Mouse (Mus musculus) spleen, postnatal 14 days (tissue): ENCODE data around the gene Ell2.
A peak's percentile ranks its signal among the peaks of the same experiment; 100 is the strongest.

Source experiments
- DNase-seq, 2 experiments: peaks; one replicate each; pipeline ENCODE4 v3.0.0; 2021 to 2022; ENCODE audit warnings: low spot score in 2 of 2

Gene Ell2

DNA sequence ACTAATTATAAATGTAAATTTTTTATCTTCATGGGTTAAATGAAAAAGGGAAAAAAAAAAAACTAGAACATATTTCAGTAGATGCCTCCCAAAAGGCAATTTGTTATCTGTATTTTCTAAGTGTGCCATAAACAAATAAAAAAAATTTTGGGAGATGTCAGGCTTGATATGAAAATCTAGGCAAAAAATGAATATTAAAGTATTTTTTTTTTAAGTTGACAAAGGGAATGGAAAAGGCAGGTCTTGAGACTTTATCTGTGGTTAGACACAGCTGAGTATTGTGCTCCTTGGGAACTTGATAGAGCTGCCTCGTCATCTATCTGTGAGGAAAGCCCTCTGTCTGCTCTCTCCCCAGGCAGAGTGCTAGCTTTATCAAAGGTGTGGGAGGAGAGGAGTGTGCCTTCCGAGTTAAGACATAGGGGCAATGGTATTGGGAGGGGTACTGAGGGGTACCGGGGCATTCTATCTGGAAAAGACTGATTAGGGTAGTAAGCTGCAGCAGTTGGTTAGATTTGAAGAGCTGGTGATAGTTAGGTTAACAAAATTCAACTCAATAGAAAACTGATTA lies 27.1 kb downstream of the Ell2 start:
- DNase-seq, result no peak

DNA sequence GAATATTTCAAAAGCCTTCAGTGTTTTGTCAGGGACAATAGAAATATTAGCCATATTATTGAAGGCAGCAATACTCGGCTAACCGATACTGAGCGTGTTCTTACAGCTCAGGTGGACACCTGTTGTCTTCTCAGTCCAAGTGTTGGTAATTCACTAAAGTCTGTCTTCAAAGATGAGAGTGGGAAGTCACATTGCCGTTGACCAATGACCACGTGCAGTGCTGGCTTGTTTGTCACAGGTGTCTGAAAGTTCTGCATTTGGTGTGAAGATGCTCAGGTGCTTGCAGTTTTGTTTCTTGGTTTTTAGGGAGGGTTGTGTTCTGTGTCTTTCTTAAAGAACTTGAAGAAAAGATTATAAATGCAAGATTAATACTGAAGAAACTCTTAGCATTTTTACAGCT lies 27.7 kb downstream of the Ell2 start:
- no peak for DNase-seq

DNA sequence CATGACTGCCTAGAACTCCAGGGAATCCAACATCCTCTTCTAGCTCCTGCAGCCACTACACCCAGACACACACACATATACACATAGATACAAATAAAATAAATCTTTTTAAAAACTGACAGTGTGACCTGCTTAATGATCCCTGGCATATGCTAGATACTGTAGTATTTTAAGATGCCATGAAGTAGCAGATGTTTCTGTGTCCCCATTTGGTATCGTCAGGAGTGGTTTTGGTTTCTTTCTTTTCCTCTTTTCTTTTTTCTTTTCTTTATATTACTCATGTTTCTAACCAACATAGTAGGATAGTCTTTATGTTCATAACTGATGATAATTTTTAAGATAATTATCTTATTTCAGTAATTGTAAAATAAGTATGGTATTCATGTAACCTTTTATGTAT lies 29.0 kb downstream of the Ell2 start:
- DNase-seq, result no peak

DNA sequence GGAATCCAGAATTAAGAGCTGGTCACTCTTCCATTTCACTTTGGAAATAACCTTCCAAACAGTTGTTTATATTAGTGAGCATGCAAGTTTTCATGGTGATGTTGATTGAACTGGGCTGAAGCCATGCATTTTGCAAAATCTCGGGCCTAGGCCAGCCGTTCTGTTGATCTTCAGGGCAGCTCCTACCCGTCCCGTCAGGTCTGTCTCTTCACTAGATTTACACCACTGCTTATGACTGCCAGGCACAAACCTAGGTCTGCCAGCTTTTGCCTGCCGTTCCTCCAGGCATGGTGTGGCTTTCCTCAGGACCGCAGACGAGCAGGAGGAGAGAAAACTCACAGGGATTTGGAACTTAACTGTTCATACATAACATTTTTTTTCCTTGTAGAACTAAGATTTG lies 31.4 kb downstream of the Ell2 start:
- no peak for DNase-seq

DNA sequence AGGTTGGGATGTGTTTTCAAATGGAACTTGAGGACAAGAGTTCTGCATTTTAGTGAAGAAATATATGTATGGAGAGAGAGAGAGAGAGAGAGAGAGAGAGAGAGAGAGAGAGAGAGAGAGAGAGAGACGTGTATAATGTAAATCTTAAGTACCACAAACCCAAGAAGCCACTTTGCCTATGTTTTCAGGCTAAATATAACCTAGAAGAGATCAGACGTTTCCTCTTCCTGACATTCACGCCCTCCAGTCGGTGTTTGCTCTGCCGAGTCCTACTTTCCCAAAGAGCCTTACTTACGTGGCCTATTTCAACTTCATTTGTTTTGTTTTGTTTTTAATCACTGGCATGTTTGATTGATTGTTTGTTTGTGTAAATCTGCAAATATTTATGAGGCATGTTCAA lies 32.0 kb downstream of the Ell2 start:
- DNase-seq, result no peak

DNA sequence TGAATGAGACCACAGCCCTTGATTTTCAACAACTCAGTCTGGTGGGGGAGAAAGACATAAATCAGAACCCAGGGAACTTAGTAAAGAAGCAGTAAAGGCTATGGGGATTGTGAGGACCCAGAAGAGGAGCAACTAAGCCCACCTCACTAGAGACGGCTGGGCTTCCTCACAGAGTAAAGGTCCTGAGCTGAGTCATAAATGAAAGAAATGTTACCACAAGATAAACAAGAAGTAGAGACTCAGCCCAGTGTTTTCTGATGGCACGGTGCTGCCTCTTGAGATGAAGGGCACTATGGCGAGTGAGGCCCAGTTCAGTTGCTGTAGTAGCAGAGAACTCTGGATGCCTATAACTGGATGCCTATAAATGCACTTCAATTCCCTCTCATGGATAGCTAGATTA lies 32.4 kb downstream of the Ell2 start:
- DNase-seq, result no peak

DNA sequence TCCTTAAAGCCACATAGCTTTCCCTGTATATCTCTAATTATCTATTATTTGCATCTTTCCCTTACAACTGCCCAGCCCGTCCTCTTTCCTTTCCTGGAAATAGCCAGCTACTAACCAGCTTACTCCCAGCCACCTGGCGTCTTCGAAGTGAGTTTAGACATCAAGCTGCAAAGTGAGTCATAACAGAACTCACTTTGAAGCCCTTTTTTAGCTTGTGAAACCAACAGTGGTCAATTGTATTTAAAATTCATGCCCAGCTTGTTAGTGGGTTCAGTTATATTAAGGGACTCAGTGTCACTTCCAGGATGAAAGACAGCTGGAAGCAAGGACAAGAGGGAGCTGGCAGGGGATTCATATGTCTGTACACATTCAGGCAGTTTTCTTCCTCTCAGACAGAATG lies 33.5 kb downstream of the Ell2 start:
- no peak for DNase-seq

DNA sequence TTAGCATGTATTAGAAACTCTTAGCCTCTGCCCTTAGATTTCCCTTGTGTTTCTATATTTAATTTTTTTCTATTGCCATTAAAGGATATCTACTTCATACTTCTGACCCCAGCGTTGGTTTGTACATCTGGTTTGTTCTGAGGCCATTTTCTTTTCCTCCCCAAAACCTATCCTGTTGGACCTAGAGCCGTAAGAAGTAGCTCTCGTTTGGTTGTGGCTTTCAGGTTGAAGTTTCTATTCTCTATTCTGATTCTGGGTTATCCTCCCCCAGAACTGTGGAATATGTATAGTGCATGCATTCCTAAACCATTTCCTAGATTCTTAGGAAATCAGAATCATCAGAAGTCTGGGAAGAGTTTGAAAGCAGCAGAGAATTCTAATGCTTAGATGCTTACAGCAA lies 34.6 kb downstream of the Ell2 start:
- no peak for DNase-seq

DNA sequence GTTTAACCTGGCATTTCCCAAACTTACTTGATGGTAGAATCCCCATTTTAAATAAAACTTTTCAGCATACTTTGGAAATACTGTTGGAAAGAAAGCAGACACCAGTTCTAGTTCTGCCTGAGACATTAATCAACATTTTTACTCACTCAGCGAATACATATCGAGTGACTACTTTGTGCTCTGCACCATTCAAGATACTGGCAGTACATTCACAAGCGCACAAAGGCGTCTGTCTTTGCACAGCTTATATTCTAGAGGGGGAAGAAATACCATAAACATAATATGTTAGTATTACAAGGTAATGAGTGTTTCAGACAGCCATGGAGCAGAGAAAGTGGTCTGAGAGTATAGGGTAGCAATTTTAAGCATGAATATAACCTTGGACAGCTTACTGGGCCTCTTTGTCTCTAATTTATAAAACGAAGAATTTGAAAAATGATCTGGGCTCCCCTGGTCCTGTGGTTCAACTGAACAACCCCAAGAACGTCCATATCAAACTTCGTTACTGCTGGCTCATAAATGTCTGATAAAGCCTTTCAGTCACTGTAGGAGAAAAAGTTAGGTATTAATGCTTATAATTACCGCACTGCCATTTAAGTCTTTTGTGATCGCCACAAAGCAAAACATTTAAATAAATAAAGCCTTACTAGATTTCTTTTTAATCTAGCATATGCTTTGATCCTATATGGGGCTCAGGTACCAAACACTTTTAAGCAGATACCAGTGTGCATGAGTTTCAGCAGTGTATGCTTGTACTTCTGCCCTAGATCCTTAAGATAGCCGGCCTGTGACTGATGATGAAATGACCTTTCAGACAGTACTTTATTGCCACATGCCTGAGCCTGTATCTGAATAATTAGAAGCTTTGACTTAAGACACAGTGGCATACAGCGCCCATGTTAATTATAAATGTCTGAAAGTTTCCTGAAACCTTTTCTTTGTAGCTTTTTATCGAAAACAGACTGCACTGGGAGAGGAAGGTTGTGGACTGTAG lies 35.5 kb downstream of the Ell2 start:
- DNase-seq, result no peak

DNA sequence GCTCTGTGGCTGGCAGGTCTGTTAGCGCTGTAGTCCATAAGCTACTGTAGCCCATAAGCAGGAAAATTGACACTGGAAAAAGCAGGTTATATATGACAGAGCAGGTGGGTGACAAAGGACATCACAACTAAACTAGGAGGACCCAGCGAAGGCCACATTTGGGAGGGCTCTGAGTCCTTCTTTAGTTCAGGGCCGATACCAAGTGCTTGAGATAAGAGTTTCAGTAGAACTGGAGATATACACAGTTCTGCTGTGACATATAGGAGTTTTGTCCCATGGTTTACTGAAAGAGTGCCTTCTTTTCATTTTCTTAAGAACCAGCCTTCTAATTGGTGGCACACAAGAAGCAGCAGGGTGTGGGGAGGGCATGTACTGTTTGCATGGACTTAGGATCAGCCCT lies 36.4 kb downstream of the Ell2 start:
- DNase-seq, result no peak

DNA sequence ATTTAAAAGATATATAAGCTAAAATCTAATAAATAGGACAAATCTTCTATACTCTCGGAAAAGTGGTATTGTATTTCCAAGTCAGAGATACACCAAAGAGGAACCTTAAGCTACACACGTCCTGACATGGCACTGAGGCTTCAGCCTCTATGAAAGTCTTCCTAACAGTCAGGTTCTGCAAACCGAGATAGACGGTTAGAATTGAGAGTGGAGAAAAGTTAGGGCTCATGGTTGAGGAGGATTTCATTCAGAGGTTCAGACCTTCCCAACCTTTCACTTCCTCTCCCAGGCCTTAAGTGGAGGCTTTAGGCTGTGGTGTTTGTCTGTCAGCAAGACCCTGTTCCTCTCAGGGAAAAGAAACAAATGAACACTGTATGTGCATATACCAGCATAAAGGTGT lies 37.5 kb downstream of the Ell2 start:
- DNase-seq, result no peak

DNA sequence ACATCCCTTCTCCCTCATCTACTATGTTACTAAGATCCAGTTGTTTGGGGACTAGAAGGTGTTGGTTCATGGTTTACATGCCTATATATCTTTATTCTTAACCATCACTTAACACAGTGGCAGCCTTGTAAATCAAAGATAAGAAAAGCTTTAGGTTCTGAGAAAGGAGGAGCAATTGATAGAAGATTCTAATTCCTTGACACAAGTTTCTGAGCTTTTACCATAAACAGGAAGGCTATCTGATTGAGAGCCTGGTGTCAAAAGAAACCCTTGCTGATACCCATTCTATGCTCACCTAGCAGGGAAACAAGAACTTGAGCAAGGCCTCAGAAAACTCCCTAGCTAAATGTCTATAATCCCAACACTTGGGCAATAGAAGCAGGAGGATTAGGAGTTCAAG lies 38.8 kb downstream of the Ell2 start:
- no peak for DNase-seq

DNA sequence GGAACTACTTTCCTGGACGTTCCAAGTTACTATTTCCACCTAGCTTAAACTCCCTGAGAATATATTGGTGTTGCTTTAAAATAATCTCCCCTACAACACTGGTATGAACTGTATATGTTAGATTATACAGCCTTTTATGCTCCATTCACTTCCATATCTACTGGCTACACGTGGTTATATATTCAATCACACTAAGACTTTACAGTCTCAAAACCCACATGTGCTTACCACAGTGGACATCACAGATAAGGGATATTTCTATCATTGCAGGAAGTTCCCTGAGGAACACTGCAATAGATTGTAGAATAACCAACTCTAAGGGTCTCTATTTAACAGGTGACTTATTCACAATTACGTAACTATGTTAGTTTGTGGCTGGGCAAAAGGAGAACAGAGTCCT lies 40.7 kb downstream of the Ell2 start:
- no peak for DNase-seq

DNA sequence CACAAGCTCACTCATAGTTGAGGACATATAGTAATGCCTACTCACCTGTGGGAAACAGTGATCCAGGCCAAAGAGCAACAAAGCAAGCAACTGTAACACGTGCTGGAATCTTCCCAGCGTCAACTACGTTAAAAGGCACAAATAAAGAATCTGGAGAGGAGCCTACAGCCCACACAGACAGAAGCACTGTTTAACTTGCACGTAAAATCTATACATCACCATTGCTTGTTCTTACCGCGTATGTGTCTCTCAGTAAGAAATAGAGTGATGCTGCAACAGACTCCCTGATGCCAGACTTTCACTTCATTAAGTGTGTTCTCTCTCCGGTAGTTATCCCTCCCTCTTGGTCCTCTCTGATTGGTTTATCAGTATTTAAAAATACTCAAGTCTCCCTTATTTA lies 42.1 kb downstream of the Ell2 start:
- no peak for DNase-seq

DNA sequence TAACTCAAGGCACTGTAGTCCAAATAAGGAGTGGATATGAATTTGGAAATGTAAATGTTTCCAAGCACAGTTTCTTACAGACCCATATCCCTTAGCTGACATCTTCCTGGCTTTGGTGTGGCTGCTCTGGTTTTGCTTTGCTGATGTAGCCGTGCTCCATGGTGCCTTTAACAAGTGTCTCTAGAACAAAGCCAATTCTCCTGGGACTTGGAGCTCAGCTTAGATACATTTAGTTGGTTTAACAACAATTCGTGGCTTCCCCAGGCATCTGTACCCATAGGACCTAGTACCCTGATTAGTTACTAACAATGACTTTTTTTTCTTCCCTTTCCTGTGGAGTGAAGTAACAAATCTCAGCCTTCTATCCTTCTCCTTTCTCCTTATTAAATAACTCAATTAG lies 44.2 kb downstream of the Ell2 start:
- DNase-seq, result no peak

DNA sequence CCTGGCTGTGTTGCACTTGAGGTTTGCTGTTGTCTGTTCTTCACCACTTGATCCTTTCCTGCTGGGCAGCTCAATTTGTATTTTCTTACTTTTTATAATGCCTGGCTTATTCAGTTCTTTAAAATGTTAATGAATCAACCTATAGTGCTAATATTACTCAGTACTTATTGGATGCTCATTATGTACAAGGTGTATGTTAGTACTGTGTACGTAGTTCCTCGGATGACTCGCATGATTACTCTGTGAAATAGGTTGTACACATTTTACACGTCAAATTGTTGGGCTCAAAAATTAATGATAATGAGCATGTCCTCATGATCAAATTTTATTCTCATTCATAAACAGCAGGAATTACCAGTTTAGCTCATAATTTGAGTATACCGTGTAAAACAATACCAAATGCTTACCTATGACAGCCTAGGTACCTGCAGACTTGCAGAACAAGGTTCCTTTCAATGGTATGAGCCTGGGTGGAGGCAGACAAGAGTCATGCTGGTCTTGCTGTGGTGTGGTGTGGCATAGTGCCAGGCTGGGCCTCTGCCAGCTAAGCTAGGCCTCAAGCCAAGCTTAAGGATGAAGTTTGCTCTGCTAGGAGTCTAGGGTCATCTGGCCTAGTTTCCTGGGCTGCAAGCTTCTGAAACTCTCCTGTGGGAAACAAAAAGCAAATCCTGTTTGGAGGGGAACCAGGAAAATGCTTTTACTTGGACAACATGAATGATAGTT lies 45.8 kb downstream of the Ell2 start:
- DNase-seq, result peak; percentile 37 to 38

DNA sequence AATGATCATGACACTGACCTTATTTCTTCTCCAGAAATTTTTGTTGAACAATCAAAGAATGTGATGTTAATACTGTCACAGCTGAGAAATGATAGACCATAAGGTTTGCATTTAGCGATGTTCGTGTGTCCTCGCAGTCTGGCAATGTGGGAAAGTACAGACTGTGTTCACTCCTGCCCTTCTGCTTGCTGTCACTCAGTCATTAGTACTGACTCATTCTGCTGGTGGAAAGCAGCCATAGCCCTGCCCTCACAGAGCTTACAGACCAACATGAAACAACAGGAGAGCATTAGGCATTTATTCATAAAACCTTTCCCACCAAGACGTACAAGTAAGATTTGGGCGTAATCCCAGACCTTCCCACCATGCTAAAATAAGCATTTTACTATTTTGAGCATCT lies 47.8 kb downstream of the Ell2 start:
- DNase-seq, result no peak

DNA sequence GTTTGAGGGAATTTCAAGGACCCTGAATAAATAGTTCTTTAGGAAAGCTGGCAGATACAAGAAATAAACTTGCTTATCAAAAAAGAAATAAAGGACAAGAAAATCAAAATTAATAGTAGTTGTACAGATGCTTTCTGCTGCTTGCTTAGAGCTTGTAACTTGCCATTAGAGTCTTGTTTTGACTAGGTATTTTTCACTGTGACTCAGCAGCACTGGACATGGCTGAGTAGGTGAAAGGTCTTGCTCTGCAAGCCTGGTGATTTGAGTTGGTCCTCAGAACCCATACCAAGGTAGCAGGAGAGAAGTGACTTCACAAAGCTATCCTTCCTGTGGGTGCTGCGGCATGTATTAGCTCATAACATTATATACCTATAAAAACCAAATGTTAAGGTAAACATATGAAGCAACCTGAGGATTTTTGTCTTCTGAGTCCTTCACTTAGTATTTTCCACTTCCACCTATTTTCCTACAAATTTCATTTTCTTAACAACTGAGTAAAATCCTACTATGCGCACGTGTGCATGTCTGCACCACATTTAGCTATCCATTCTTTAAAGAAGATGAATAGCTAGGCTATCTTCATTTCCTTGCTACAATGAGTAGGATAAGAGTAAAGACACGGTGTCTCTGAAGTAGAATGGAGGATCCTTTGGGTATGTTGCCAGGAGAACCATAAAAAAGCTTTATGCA lies 54.4 kb downstream of the Ell2 start:
- DNase-seq, result no peak

DNA sequence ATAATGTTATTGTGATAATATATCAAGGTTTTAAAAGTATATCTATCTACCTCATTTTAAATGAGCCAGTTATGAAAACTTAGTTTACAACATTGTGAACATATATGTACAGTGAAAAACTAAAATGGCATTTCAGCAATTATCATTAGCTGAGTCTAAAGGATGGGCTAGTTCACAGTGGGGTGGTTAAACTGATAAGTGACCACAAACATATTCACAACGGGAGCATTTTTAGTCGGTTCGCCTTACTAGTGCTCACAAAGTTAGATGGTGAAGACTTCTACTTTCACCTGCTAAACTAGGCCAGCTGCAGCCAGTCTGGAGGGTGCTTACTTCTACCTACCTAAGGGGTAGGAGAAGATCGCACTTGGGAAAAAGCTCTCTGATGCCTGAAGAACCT lies 56.2 kb downstream of the Ell2 start:
- DNase-seq, result no peak

DNA sequence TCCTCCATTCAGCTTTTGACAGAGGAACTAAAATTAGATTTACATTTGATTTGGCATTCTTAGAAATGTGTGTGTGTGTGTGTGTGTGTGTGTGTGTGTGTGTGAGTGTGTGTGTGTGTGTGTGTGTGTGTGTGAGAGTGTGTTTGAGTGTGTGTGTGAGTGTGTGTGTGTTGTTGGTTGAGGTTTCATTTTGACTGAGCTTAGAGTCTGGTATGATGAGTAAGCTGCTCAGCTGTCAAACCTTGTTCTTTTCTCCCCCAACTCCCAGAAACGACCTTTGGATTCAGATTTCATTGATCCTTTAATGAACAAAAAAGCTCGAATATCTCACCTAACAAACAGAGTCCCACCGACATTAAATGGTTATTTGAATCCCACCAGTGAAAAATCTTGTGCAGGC lies 56.7 kb downstream of the Ell2 start:
- DNase-seq, result no peak

DNA sequence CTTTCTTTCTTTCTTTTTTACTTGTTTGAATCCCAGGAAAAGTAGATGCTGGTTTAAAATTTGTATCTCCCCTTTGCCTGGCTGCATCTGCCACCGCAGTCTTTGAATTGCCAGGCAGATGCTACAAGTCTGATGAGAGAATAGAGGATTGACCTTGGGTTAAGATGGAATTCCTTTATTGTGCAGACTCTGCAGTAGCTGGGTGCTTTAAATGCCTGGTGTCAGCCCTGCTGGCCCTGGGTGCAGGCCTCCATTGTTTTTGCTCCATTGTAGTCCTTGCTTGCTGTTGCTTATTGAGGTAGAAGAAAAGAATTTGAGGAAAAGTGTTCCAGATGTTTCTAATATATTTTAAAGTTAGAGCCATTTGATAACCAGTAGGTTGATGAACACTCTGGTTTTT lies 59.2 kb downstream of the Ell2 start:
- no peak for DNase-seq

DNA sequence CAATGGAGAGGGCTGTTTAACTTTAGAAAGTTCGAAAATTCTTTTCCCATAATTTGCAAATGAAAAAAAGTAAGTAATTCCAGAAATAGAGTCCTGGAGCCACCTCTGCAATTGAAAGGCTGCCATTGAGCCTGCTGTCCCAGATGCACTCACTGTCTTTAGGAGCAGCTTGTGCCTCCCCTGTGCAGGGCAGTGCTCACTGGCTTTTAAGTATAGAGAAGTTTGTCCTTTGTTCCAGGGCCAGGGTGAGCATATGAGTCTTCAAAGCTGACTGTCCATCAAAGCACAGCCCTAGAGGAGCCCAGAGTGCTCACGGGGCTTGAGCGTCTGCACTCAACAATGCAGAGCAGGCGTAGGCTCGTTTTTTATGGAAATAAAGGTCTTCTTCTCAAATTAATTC lies 59.7 kb downstream of the Ell2 start:
- no peak for DNase-seq
